Mouse (Mus musculus) v-Abl transformed pro-B cells (cell line): ENCODE data around the gene Tpte.

Source experiments
- in situ Hi-C, 2 experiments: fragments of 400-800 bp; cut with MboI; formaldehyde crosslinking; loops; one replicate each; pipeline ENCODE4 v1.15.1; 2025; ENCODE audit not compliant: unreplicated experiment in 2 of 2

Tpte gene

GRCm38 (mm10) chr8:22282999-22283491 is at the start of gene Tpte:
Tpte (plus strand) TSS chr8:22283441.
- in situ Hi-C loops = loop anchor here in 1 of 2 experiments (25.0 kb wide), 1 partner anchor 1271 kb away; no protein-coding TSS in a partner anchor

- in situ Hi-C loops = no loop called here
These were observed 40.3 kb upstream of the Tpte start for GRCm38 (mm10) chr8:22242986-22243385.

- in situ Hi-C loops = no loop called here
These were observed 37.6 kb upstream of the Tpte start for GRCm38 (mm10) chr8:22245663-22246062.

- in situ Hi-C loops = no loop called here
These were observed 35.3 kb upstream of the Tpte start for GRCm38 (mm10) chr8:22247956-22248355.

GRCm38 (mm10) chr8:22249080-22249479 is 34.2 kb upstream of the Tpte start:
- in situ Hi-C loops = no loop called here

- in situ Hi-C loops = loop anchor here in 1 of 2 experiments (25.0 kb wide), 1 partner anchor 1272 kb away; no protein-coding TSS in a partner anchor
These were observed 24.2 kb upstream of the Tpte start for GRCm38 (mm10) chr8:22258946-22259450.

GRCm38 (mm10) chr8:22259531-22259930 is 23.7 kb upstream of the Tpte start:
- in situ Hi-C loops = loop anchor here in 1 of 2 experiments (25.0 kb wide), 1 partner anchor 1272 kb away; no protein-coding TSS in a partner anchor

GRCm38 (mm10) chr8:22260091-22260722 is 23.0 kb upstream of the Tpte start:
- in situ Hi-C loops = loop anchor here in 1 of 2 experiments (25.0 kb wide), 1 partner anchor 1273 kb away; no protein-coding TSS in a partner anchor

- in situ Hi-C loops = loop anchor here in 1 of 2 experiments (25.0 kb wide), 1 partner anchor 1275 kb away; no protein-coding TSS in a partner anchor
These were observed 21.0 kb upstream of the Tpte start for GRCm38 (mm10) chr8:22262267-22262666.

- in situ Hi-C loops = loop anchor here in 1 of 2 experiments (25.0 kb wide), 1 partner anchor 1277 kb away; no protein-coding TSS in a partner anchor
These were observed 18.9 kb upstream of the Tpte start for GRCm38 (mm10) chr8:22264292-22264691.

GRCm38 (mm10) chr8:22264787-22265186 is 18.5 kb upstream of the Tpte start:
- in situ Hi-C loops = loop anchor here in 1 of 2 experiments (25.0 kb wide), 1 partner anchor 1277 kb away; no protein-coding TSS in a partner anchor

GRCm38 (mm10) chr8:22265194-22265593 is 18.0 kb upstream of the Tpte start:
- in situ Hi-C loops = loop anchor here in 1 of 2 experiments (25.0 kb wide), 1 partner anchor 1278 kb away; no protein-coding TSS in a partner anchor

GRCm38 (mm10) chr8:22266809-22267208 is 16.4 kb upstream of the Tpte start:
- in situ Hi-C loops = loop anchor here in 1 of 2 experiments (25.0 kb wide), 1 partner anchor 1280 kb away; no protein-coding TSS in a partner anchor

- in situ Hi-C loops = loop anchor here in 1 of 2 experiments (25.0 kb wide), 1 partner anchor 1286 kb away; no protein-coding TSS in a partner anchor
These were observed 10.1 kb upstream of the Tpte start for GRCm38 (mm10) chr8:22273142-22273541.

GRCm38 (mm10) chr8:22274641-22275040 is 8.6 kb upstream of the Tpte start:
- in situ Hi-C loops = loop anchor here (25.0 kb wide), 2 partner anchors 1262 to 1287 kb away; no protein-coding TSS in a partner anchor

- in situ Hi-C loops = loop anchor here in 1 of 2 experiments (5.0 to 25.0 kb wide), 2 partner anchors 105 to 810 kb away; no protein-coding TSS in a partner anchor
These were observed 19.1 kb downstream of the Tpte start for GRCm38 (mm10) chr8:22302326-22302725.

GRCm38 (mm10) chr8:22302896-22303306 is 19.7 kb downstream of the Tpte start:
- in situ Hi-C loops = loop anchor here in 1 of 2 experiments (5.0 to 25.0 kb wide), 2 partner anchors 106 to 809 kb away; no protein-coding TSS in a partner anchor

GRCm38 (mm10) chr8:22304045-22304444 is 20.8 kb downstream of the Tpte start:
- in situ Hi-C loops = loop anchor here in 1 of 2 experiments (5.0 to 25.0 kb wide), 2 partner anchors 107 to 808 kb away; no protein-coding TSS in a partner anchor

- in situ Hi-C loops = loop anchor here in 1 of 2 experiments (25.0 kb wide), 1 partner anchor 805 kb away; no protein-coding TSS in a partner anchor
These were observed 23.8 kb downstream of the Tpte start for GRCm38 (mm10) chr8:22306999-22307398.

GRCm38 (mm10) chr8:22311446-22311845 is 28.2 kb downstream of the Tpte start:
- in situ Hi-C loops = loop anchor here (5.0 to 25.0 kb wide), 6 partner anchors 63 to 801 kb away; no protein-coding TSS in a partner anchor

GRCm38 (mm10) chr8:22335426-22335825 is 52.2 kb downstream of the Tpte start:
- in situ Hi-C loops = no loop called here
